Mouse (Mus musculus) CH12.LX (cell line): ENCODE measurements around the gene Ktn1.

ENCODE experiments used
- CTCF ChIP-seq, 2 experiments: IDR thresholded peaks in 1 of 2; conservative IDR thresholded peaks in 1 of 2; 2 replicates each; pipeline ENCODE4 v1.5.1; 2011 to 2012; ENCODE audit warnings: low read depth in 2 of 2, low read length in 2 of 2, improper control_type of control experiment in 1 of 2, inconsistent platforms in 1 of 2, mild to moderate bottlenecking in 1 of 2, moderate library complexity in 1 of 2
- NELFE ChIP-seq: IDR thresholded peaks from 2 replicates; pipeline ENCODE4 v1.6.1; 2011; ENCODE audit warnings: low read depth, low read length, improper control_type of control experiment
- POLR2A ChIP-seq: IDR thresholded peaks from 2 replicates; pipeline ENCODE4 v1.6.1; 2011; ENCODE audit warnings: low read depth, mild to moderate bottlenecking, improper control_type of control experiment, low read length
- ZC3H11A ChIP-seq: IDR thresholded peaks from 2 replicates; pipeline ENCODE4 v1.6.1; 2012; ENCODE audit warnings: low read depth, mild to moderate bottlenecking, inconsistent platforms, low read length, improper control_type of control experiment

DNA sequence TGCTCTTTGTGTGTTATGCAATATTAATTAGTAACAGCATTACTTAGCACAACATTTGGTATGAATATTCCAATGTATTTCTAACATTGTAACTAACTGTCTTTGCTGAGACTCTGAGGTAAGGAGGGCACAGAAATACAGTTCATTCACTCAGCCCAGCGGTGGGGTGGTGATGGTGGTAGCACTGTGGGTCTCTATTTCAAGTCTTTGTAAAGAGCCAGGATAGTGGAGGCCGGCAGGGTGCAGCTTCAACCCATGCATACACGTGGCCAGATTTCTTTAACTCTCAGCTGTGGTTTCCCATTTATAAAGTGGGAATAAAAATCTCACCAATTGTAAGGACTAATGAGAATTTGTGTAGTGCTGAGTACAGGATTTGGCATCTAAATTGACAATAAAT is 67.5 kb downstream of the Ktn1 start:
- TF ChIP-seq CTCF (conservative IDR thresholded peaks at IDR 0.05 in 1 of 2, IDR thresholded peaks at IDR 0.05 in 1 of 2; ENCODE audit: low read depth in 2 of 2, low read length in 2 of 2) = no peak
- TF ChIP-seq POLR2A = no peak
- TF ChIP-seq NELFE = no peak
- TF ChIP-seq ZC3H11A = no peak
